Mouse (Mus musculus): ENCODE measurements around the gene Mpv17. TPM values are rescaled to one million over a fixed set of nuclear protein-coding genes. Genes with fewer than 3 reads are reported as not detected.

Gene Mpv17
- total and polyA plus RNA-seq, 3 experiments, result 25.8 to 49.9 TPM; not detected in 1

DNA sequence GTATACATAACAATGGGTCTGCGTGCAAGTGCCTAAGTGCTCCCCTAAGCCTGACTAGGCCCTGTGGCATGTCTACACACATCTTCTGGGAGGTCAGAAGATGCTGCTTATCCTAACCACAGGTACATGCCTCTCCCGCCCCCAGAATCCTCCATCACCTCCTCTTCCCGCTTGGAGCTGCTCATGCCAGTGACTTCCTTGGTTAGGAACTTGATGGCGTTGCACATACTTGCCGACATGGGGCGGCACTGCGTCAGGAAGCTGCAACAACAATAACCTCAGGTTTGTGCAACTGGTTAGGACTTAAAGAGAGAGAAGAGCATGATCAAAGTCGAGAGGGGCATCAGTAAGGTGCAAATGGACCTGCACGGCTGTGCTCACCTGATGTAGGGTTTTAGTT is 36.1 kb upstream of the Mpv17 start:
- Histone ChIP-seq H3K4me3 (ENCODE audit: control insufficient read depth in 1 of 2, insufficient read depth in 1 of 2, low read depth in 2 of 2, low read length in 2 of 2) (no peak overlapping the region), H3K36me3 (ENCODE audit: control insufficient read depth in 1 of 2, insufficient read depth in 2 of 2, low read length in 2 of 2) (peaks cover 7 to 19% of the 10 kb centered on the region in 2 experiments)
- DNase-seq (ENCODE audit: low read depth, low spot score), result no peak

DNA sequence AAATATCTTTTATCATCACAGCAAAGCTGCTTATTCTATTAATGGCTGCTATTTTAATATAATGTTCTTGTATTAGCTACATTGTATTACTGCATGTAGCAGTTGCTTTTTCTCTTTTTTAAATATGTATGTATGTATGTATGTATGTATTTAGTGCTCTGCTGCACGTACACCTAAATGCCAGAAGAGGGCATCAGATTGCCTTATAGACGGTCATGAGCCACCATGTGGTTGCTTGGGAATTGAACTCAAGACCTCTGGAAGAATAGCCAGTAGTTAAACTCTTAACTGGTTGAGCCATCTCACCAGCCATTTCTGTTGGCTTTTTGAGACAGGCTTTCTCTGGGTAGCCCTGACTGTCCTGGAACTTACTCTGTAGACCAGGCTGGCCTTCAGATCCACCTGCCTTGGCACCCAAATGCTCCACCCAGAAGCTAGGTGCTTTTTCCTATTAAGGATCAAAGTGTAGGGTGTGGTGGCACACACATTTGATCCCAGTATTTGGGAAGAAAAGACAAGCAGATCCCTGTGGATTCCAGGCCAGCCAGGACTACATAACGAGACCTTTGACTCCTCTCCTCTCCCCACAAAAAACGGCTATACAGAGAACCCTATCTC is 34.3 kb upstream of the Mpv17 start:
- Histone ChIP-seq H3K79me2 (ENCODE audit: control insufficient read depth, insufficient read depth, low read length, poor library complexity) (peaks cover 15% of the 10 kb centered on the region), H3K27ac (ENCODE audit: control insufficient read depth, low read depth, low read length) (no peak overlapping the region), H3K4me3 (ENCODE audit: control insufficient read depth in 1 of 2, insufficient read depth in 1 of 2, low read depth in 2 of 2, low read length in 2 of 2) (no peak overlapping the region), H3K4me1 (ENCODE audit: control insufficient read depth in 1 of 2, insufficient read depth in 2 of 2, low read length in 2 of 2) (peaks cover 6 to 23% of the 10 kb centered on the region in 2 experiments), H3K9me3 (replicated peaks; ENCODE audit: insufficient read depth, low read length) (no peaks in the 10 kb centered on the region), H3K9ac (ENCODE audit: control insufficient read depth, low read depth, low read length, poor library complexity, severe bottlenecking) (no peak overlapping the region), H3K36me3 (ENCODE audit: control insufficient read depth in 1 of 2, insufficient read depth in 2 of 2, low read length in 2 of 2) (peaks cover 5 to 23% of the 10 kb centered on the region in 2 experiments), H3K27me3 (ENCODE audit: control insufficient read depth in 1 of 2, insufficient read depth in 2 of 2, low read length in 2 of 2) (no peaks in the 10 kb centered on the region)
- TF ChIP-seq NRF1 (IDR thresholded peaks at IDR 0.05; ENCODE audit: insufficient read depth, low read depth, low read length, poor library complexity, severe bottlenecking), result no peak
- peak; percentile 41; the same call in 1 of the 2 replicates for TF ChIP-seq MXI1 (IDR thresholded peaks at IDR 0.05; ENCODE audit: low read depth, low read length)
- TF ChIP-seq USF1 (IDR thresholded peaks at IDR 0.05; ENCODE audit: low read depth, low read length), result no peak
- TF ChIP-seq GATA1 (IDR thresholded peaks at IDR 0.05; ENCODE audit: low read depth, low read length), result no peak
- TF ChIP-seq TBP (IDR thresholded peaks at IDR 0.05; ENCODE audit: low read depth, low read length), result peak; percentile 72
- TF ChIP-seq CHD1 (IDR thresholded peaks at IDR 0.05; ENCODE audit: low read depth, low read length), result no peak
- no peak for TF ChIP-seq POLR2AphosphoS5 (IDR thresholded peaks at IDR 0.05; ENCODE audit: borderline replicate concordance, low read depth, low read length)
- TF ChIP-seq MAX (IDR thresholded peaks at IDR 0.05; ENCODE audit: low read length), result peak; percentile 26; the same call in 1 of the 2 replicates
- TF ChIP-seq RAD21 (IDR thresholded peaks at IDR 0.05; ENCODE audit: low read depth, low read length), result peak; percentile 53
- TF ChIP-seq HCFC1 (IDR thresholded peaks at IDR 0.05; ENCODE audit: low read depth, low read length), result peak; percentile 23; the same call in 1 of the 2 replicates
- TF ChIP-seq ZNF384 (IDR thresholded peaks at IDR 0.05; ENCODE audit: low read depth, low read length), result 0 out of 2 replicates have a peak, but pooled peaks have one; percentile 21
- no peak for TF ChIP-seq UBTF (IDR thresholded peaks at IDR 0.05; ENCODE audit: borderline replicate concordance, insufficient read depth, low read depth, low read length)
- TF ChIP-seq BHLHE40 (IDR thresholded peaks at IDR 0.05; ENCODE audit: borderline replicate concordance, low read depth, low read length), result no peak
- TF ChIP-seq NELFE (IDR thresholded peaks at IDR 0.05; ENCODE audit: low read depth, low read length), result no peak
- TF ChIP-seq SMC3 (IDR thresholded peaks at IDR 0.05; ENCODE audit: low read depth, low read length), result peak; percentile 67
- TF ChIP-seq CTCF (IDR thresholded peaks at IDR 0.05 in 2 of 3, conservative IDR thresholded peaks at IDR 0.05 in 1 of 3; ENCODE audit: control insufficient read depth in 1 of 3, insufficient read depth in 1 of 3, low read depth in 2 of 3, low read length in 3 of 3, poor library complexity in 1 of 3, severe bottlenecking in 1 of 3), result peak; percentile 59 to 89 (median 67)
- TF ChIP-seq ZKSCAN1 (IDR thresholded peaks at IDR 0.05; ENCODE audit: low read depth, low read length), result no peak
- no peak for TF ChIP-seq USF2 (IDR thresholded peaks at IDR 0.05; ENCODE audit: borderline replicate concordance in 1 of 2, insufficient read depth in 1 of 2, low read depth in 1 of 2, low read length in 2 of 2)
- TF ChIP-seq SIN3A (IDR thresholded peaks at IDR 0.05; ENCODE audit: low read length), result peak; percentile 46; the same call in 1 of the 2 replicates
- peak; percentile 95 for TF ChIP-seq MYC (IDR thresholded peaks at IDR 0.05; ENCODE audit: low read depth, low read length)
- no peak; the same call in 1 of the 2 replicates for TF ChIP-seq ZC3H11A (IDR thresholded peaks at IDR 0.05; ENCODE audit: low read depth, low read length)
- peak; percentile 80 for DNase-seq (ENCODE audit: low read depth, low spot score)

More for the DNA sequence above, 36.1 kb upstream of the Mpv17 start:
- Histone ChIP-seq H3K4me1 (ENCODE audit: control insufficient read depth in 1 of 2, insufficient read depth in 2 of 2, low read length in 2 of 2) (peaks cover 0 to 16% of the 10 kb centered on the region in 2 experiments; a peak in 3 of 4 replicates), H3K9ac (ENCODE audit: control insufficient read depth, low read depth, low read length, poor library complexity, severe bottlenecking) (no peak overlapping the region), H3K79me2 (ENCODE audit: control insufficient read depth, insufficient read depth, low read length, poor library complexity) (peaks cover 24% of the 10 kb centered on the region), H3K9me3 (replicated peaks; ENCODE audit: insufficient read depth, low read length) (no peaks in the 10 kb centered on the region), H3K27me3 (ENCODE audit: control insufficient read depth in 1 of 2, insufficient read depth in 2 of 2, low read length in 2 of 2) (no peaks in the 10 kb centered on the region), H3K27ac (ENCODE audit: control insufficient read depth, low read depth, low read length) (no peak overlapping the region)
- TF ChIP-seq RAD21 (IDR thresholded peaks at IDR 0.05; ENCODE audit: low read depth, low read length), result no peak
- no peak for TF ChIP-seq USF1 (IDR thresholded peaks at IDR 0.05; ENCODE audit: low read depth, low read length)
- TF ChIP-seq GABPA (IDR thresholded peaks at IDR 0.05; ENCODE audit: low read depth, low read length), result no peak
- TF ChIP-seq ZMIZ1 (IDR thresholded peaks at IDR 0.05; ENCODE audit: low read depth, low read length), result no peak
- TF ChIP-seq MAFK (IDR thresholded peaks at IDR 0.05; ENCODE audit: borderline replicate concordance, low read depth, low read length), result no peak
- TF ChIP-seq GATA1 (IDR thresholded peaks at IDR 0.05; ENCODE audit: low read depth, low read length), result no peak
- no peak for TF ChIP-seq USF2 (IDR thresholded peaks at IDR 0.05; ENCODE audit: borderline replicate concordance in 1 of 2, insufficient read depth in 1 of 2, low read depth in 1 of 2, low read length in 2 of 2)
